25 mouse cellular contexts compared by ENCODE assay signal in the genomic region with DNA sequence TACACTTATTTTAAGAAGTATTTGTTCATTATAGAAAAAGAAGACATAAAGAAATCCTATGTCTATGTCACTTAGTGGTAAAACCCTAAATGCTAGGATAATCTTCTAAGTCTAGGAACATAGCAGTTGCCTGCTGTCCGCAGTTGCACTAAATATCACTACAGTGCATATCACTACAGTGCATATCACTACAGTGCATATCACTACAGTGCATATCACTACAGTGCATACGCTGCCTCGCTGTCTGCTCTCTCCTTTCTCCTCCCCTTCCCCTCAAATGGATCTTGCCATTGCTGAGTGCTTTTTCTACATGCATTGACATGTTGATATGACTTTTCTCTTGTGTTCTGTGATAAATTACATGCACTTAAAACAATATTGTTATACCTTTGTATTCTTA. TPM values are rescaled to one million over a fixed set of nuclear protein-coding genes. Genes with fewer than 3 reads are reported as not detected.
DNase-seq lines count a peak whose midpoint lies in the region; ATAC-seq and TF ChIP-seq lines count a peak whose summit lies in the region.
"Had no signal": no experiment of that assay in that cellular context is flagged by ENCODE, and none has a peak within 500 bp of the region (broad histone marks: within the 10 kb centered on the region; RNA-seq: fewer than 3 reads in every experiment).

No protein-coding gene starts in this region.

- no peak for TF ChIP-seq POLR2A in MEL (IDR thresholded peaks at IDR 0.05; ENCODE audit: control insufficient read depth in 1 of 2, insufficient read depth in 1 of 2, low read depth in 1 of 2, low read length in 2 of 2, poor library complexity in 1 of 2)

- H3K79me2 ChIP-seq in MEL (ENCODE audit: control insufficient read depth, insufficient read depth, low read length, poor library complexity) = peaks cover 7% of the 10 kb centered on the region

- 63% methylated on average over 3 of the region's 3 CpGs for WGBS in liver, embryonic 11.5 days
- WGBS in liver, embryonic 14.5 days (ENCODE audit: insufficient replicate concordance) = 43% methylated on average over 3 of the region's 3 CpGs
- 91% methylated on average over 3 of the region's 3 CpGs for WGBS in forebrain, embryonic 11.5 days

- DNase-seq in liver, embryonic 11.5 days (ENCODE audit: low spot score) = no peak
- DNase-seq in liver = no peak
- DNase-seq in MEL (ENCODE audit: low read depth, low spot score) = peak; percentile 39
- DNase-seq in liver, embryonic 14.5 days (ENCODE audit: low read depth in 3 of 3, low spot score in 3 of 3) = no peak
- DNase-seq in right cerebral cortex, postnatal 4 days = no peak
- no peak for DNase-seq in cerebellum, postnatal 14 days
- no peak for DNase-seq in forebrain, embryonic 11.5 days (ENCODE audit: low spot score)
- DNase-seq: adrenal gland, adult 2 months; adrenal gland, postnatal 10 days; adrenal gland, postnatal 25 days; B cell, adult 2 months; cerebellum, adult 11 months; cerebellum, adult 18-20 months; cerebellum, adult 8-10 months; cerebellum, adult 9-11 months; cerebellum, postnatal 25 days had no signal

- no peak for TF ChIP-seq CTCF in MEL (IDR thresholded peaks at IDR 0.05 in 2 of 3, conservative IDR thresholded peaks at IDR 0.05 in 1 of 3; ENCODE audit: control insufficient read depth in 1 of 3, insufficient read depth in 1 of 3, low read depth in 2 of 3, low read length in 3 of 3, poor library complexity in 1 of 3, severe bottlenecking in 1 of 3)
- no peak for TF ChIP-seq CTCF in liver, embryonic 14.5 days (IDR thresholded peaks at IDR 0.05; ENCODE audit: low read depth)

- H3K27ac ChIP-seq in liver, embryonic 11.5 days (ENCODE audit: low read depth, low read length) = no peak overlapping the region
- H3K27ac ChIP-seq in MEL (ENCODE audit: control insufficient read depth, low read depth, low read length) = no peak overlapping the region
- no peak overlapping the region for H3K27ac ChIP-seq in liver, embryonic 14.5 days
- H3K27ac ChIP-seq in forebrain, embryonic 11.5 days (ENCODE audit: low read depth, low read length) = no peak overlapping the region
- H3K27ac ChIP-seq: embryonic facial prominence, embryonic 10.5 days; embryonic facial prominence, embryonic 12.5 days; forebrain, embryonic 12.5 days had no signal

- peaks cover 9% of the 10 kb centered on the region; the same call in 1 of the 2 replicates for H3K36me3 ChIP-seq in liver, embryonic 11.5 days (ENCODE audit: control insufficient read depth, insufficient read depth, low read length)
- H3K36me3 ChIP-seq in MEL (ENCODE audit: control insufficient read depth in 1 of 2, insufficient read depth in 2 of 2, low read length in 2 of 2) = peaks cover 4 to 12% of the 10 kb centered on the region in 2 experiments
- peaks cover 6% of the 10 kb centered on the region; the same call in 1 of the 2 replicates for H3K36me3 ChIP-seq in liver, embryonic 14.5 days (replicated peaks; ENCODE audit: control insufficient read depth, insufficient read depth, low read depth)
- H3K36me3 ChIP-seq in forebrain, embryonic 11.5 days (ENCODE audit: control insufficient read depth, insufficient read depth, low read length) = no peaks in the 10 kb centered on the region

- H3K9me3 ChIP-seq in liver, embryonic 11.5 days (ENCODE audit: control insufficient read depth, low read length) = no peaks in the 10 kb centered on the region
- no peaks in the 10 kb centered on the region for H3K9me3 ChIP-seq in MEL (replicated peaks; ENCODE audit: insufficient read depth, low read length)
- H3K9me3 ChIP-seq in liver, embryonic 14.5 days (ENCODE audit: control insufficient read depth, low read length) = no peaks in the 10 kb centered on the region
- no peaks in the 10 kb centered on the region for H3K9me3 ChIP-seq in forebrain, embryonic 11.5 days (ENCODE audit: control insufficient read depth, low read length)
- H3K9me3 ChIP-seq: embryonic facial prominence, embryonic 10.5 days; embryonic facial prominence, embryonic 12.5 days; forebrain, embryonic 12.5 days; G1E had no signal

- H3K9ac ChIP-seq in liver, embryonic 11.5 days (ENCODE audit: low read depth, low read length) = no peak overlapping the region
- H3K9ac ChIP-seq in MEL (ENCODE audit: control insufficient read depth, low read depth, low read length, poor library complexity, severe bottlenecking) = no peak overlapping the region
- H3K9ac ChIP-seq in liver, embryonic 14.5 days (replicated peaks) = no peak overlapping the region
- H3K9ac ChIP-seq in forebrain, embryonic 11.5 days (ENCODE audit: low read length) = no peak overlapping the region
- H3K9ac ChIP-seq: embryonic facial prominence, embryonic 12.5 days; forebrain, embryonic 12.5 days had no signal

- no peak overlapping the region for H3K4me2 ChIP-seq in liver, embryonic 11.5 days
- H3K4me2 ChIP-seq in liver, embryonic 14.5 days (ENCODE audit: low read depth) = no peak overlapping the region
- H3K4me2 ChIP-seq in forebrain, embryonic 11.5 days (ENCODE audit: low read depth, low read length, severe bottlenecking) = no peak overlapping the region
- H3K4me2 ChIP-seq: embryonic facial prominence, embryonic 12.5 days; forebrain, embryonic 12.5 days had no signal

- TF ChIP-seq EP300 in MEL (IDR thresholded peaks at IDR 0.05; ENCODE audit: low read depth in 1 of 2, low read length in 2 of 2) = peak in 1 of 2 experiments; percentile 58; a peak in 2 of 4 replicates
- TF ChIP-seq EP300 in liver, embryonic 14.5 days (IDR thresholded peaks at IDR 0.05; ENCODE audit: low read depth) = peak; percentile 22; the same call in 1 of the 2 replicates

- H3K4me3 ChIP-seq in liver, embryonic 11.5 days (ENCODE audit: low read depth, low read length) = no peak overlapping the region
- no peak overlapping the region for H3K4me3 ChIP-seq in MEL (ENCODE audit: control insufficient read depth in 1 of 2, insufficient read depth in 1 of 2, low read depth in 2 of 2, low read length in 2 of 2)
- no peak overlapping the region for H3K4me3 ChIP-seq in liver, embryonic 14.5 days (ENCODE audit: insufficient read depth in 1 of 2, low read depth in 2 of 2, low read length in 2 of 2)
- H3K4me3 ChIP-seq in forebrain, embryonic 11.5 days (ENCODE audit: low read depth, low read length) = no peak overlapping the region
- H3K4me3 ChIP-seq: embryonic facial prominence, embryonic 10.5 days; embryonic facial prominence, embryonic 12.5 days; forebrain, embryonic 12.5 days had no signal

- 0 out of 2 replicates have a peak, but pooled peaks cover 5% of the 10 kb centered on the region for H3K4me1 ChIP-seq in liver, embryonic 11.5 days (replicated peaks; ENCODE audit: control insufficient read depth, insufficient read depth, low read length)
- peaks cover 5 to 9% of the 10 kb centered on the region in 2 experiments; a peak in 3 of 4 replicates for H3K4me1 ChIP-seq in MEL (ENCODE audit: control insufficient read depth in 1 of 2, insufficient read depth in 2 of 2, low read length in 2 of 2)
- H3K4me1 ChIP-seq in liver, embryonic 14.5 days (replicated peaks; ENCODE audit: control insufficient read depth in 2 of 2, insufficient read depth in 2 of 2, low read length in 1 of 2) = peaks cover 0 to 6% of the 10 kb centered on the region in 2 experiments; a peak in 2 of 4 replicates
- H3K4me1 ChIP-seq in forebrain, embryonic 11.5 days (replicated peaks; ENCODE audit: control insufficient read depth, insufficient read depth, low read length) = no peaks in the 10 kb centered on the region
- H3K4me1 ChIP-seq: embryonic facial prominence, embryonic 10.5 days; embryonic facial prominence, embryonic 12.5 days; forebrain, embryonic 12.5 days had no signal

- peak; percentile 76 for ATAC-seq in liver, embryonic 11.5 days (replicated peaks; ENCODE audit: low FRiP score)
- ATAC-seq in liver, embryonic 14.5 days (ENCODE audit: insufficient read depth) = peak; percentile 58; the same call in 1 of the 2 replicates
- peak; percentile 61 for ATAC-seq in megakaryocyte progenitor cell, adult 5-6 weeks (replicated peaks; ENCODE audit: poor library complexity)
- no peak for ATAC-seq in forebrain, embryonic 11.5 days (replicated peaks; ENCODE audit: low FRiP score)
- ATAC-seq: CD4-positive, CD25-positive, alpha-beta regulatory T cell, adult 4 months; forebrain, embryonic 14.5 days; forebrain, embryonic 16.5 days had no signal

- no peak for TF ChIP-seq RAD21 in MEL (IDR thresholded peaks at IDR 0.05; ENCODE audit: low read depth, low read length)

- H3K27me3 ChIP-seq in liver, embryonic 11.5 days (replicated peaks; ENCODE audit: control insufficient read depth, insufficient read depth, low read length) = no peaks in the 10 kb centered on the region
- no peaks in the 10 kb centered on the region for H3K27me3 ChIP-seq in MEL (ENCODE audit: control insufficient read depth in 1 of 2, insufficient read depth in 2 of 2, low read length in 2 of 2)
- H3K27me3 ChIP-seq in liver, embryonic 14.5 days (ENCODE audit: control insufficient read depth, insufficient read depth, low read length) = no peaks in the 10 kb centered on the region
- no peaks in the 10 kb centered on the region for H3K27me3 ChIP-seq in forebrain, embryonic 11.5 days (ENCODE audit: control insufficient read depth, insufficient read depth, low read length)
- H3K27me3 ChIP-seq: CH12.LX; embryonic facial prominence, embryonic 12.5 days; forebrain, embryonic 12.5 days had no signal

TF ChIP-seq in MEL, 35 proteins besides CTCF, POLR2A, EP300 and RAD21 (continues in another document):
- TF ChIP-seq TCF12 (IDR thresholded peaks at IDR 0.05; ENCODE audit: low read depth, low read length) (peak; percentile 61), CHD2 (IDR thresholded peaks at IDR 0.05; ENCODE audit: low read length) (no peak), ELF1 (IDR thresholded peaks at IDR 0.05; ENCODE audit: low read depth, low read length) (no peak), JUND (IDR thresholded peaks at IDR 0.05; ENCODE audit: low read depth, low read length) (no peak), MXI1 (IDR thresholded peaks at IDR 0.05; ENCODE audit: low read depth, low read length) (no peak), MEF2A (IDR thresholded peaks at IDR 0.05; ENCODE audit: extremely low read depth, insufficient replicate concordance, low read depth, low read length, poor library complexity, severe bottlenecking) (no peak), CHD1 (IDR thresholded peaks at IDR 0.05; ENCODE audit: low read depth, low read length) (no peak), MAZ (IDR thresholded peaks at IDR 0.05; ENCODE audit: low read depth, low read length) (no peak), HCFC1 (IDR thresholded peaks at IDR 0.05; ENCODE audit: low read depth, low read length) (no peak)

RNA-seq across cellular contexts. Expression of gene Eea1, which starts 34.0 kb away (rescaled TPM):
- 14.1 and 14.4 TPM in 2 replicates for polyA plus RNA-seq in liver, embryonic 11.5 days (2014; fragmentation: Nextera tagmentation; extraction: Ambion mirVana)
- 10.2 and 10.7 TPM in 2 replicates for total RNA-seq in MEL (2012; rRNA removed)
- polyA plus RNA-seq in MEL (2012; ENCODE audit: insufficient read depth in 1 of 2, insufficient read length in 2 of 2, low read depth in 1 of 2, low replicate concordance in 2 of 2, missing spikeins in 1 of 2) = 10 to 100 TPM in 1 of 2 experiments, 1 to 10 TPM in 1; 9.2 to 43.5 TPM
- 2.4 and 4.2 TPM in 2 replicates for polyA plus RNA-seq in liver, embryonic 14.5 days (2012; rRNA removed)
- polyA plus RNA-seq in liver, embryonic 14.5 days (2014; fragmentation: Nextera tagmentation; extraction: Ambion mirVana) = 8.9 and 9.0 TPM in 2 replicates
- 21.5 and 23.7 TPM in 2 replicates for total RNA-seq in megakaryocyte progenitor cell, adult 5-6 weeks (2015)
- total RNA-seq in megakaryocyte progenitor cell, adult 5-6 weeks (2017) = 29.2 and 32.3 TPM in 2 replicates
- polyA plus RNA-seq in forebrain, embryonic 11.5 days (2014; fragmentation: Nextera tagmentation; extraction: Ambion mirVana) = 12.0 and 14.8 TPM in 2 replicates
